Mouse (Mus musculus): ENCODE measurements at regions not wholly inside any gene's neighbourhood (a gene's known extent, or its start where the extent isn't known, plus 50 kb on each side); places are given as distances from the start of the nearest gene placed in this dataset.

- POLR2A ChIA-PET, result no interaction called here
- peak; percentile 69 for ATAC-seq
Observed at GRCm38 (mm10) chr16:37725745-37726144, 50.9 kb upstream of the Fstl1 start.

GRCm38 (mm10) chr16:37715173-37715572 is 60.9 kb upstream of the Ndufb4 start:
- ATAC-seq (no peak), DNase-seq (ENCODE audit: low read depth, low spot score) (no peak)
- CTCF ChIA-PET, result interaction anchor here (1.0 kb wide), 1 partner anchor 44 kb away, joined by 3 read pairs; no protein-coding TSS in a partner anchor
- POLR2A ChIA-PET, result no interaction called here
- H3K27me3 ChIP-seq, result no peaks in the 10 kb centered on the region
- in situ Hi-C loops (cut with MboI; ENCODE audit: low pct_unique_long_range_greater_than_20kb), result no loop called here
- TF ChIP-seq CTCF (IDR thresholded peaks at IDR 0.05), result no peak

More at GRCm38 (mm10) chr16:37725745-37726144, 50.9 kb upstream of the Fstl1 start:
- in situ Hi-C loops (cut with MboI; ENCODE audit: low pct_unique_long_range_greater_than_20kb), result no loop called here
- CTCF ChIA-PET, result no interaction called here
- no peak for TF ChIP-seq CTCF (IDR thresholded peaks at IDR 0.05)
- no peaks in the 10 kb centered on the region for H3K27me3 ChIP-seq
- no peak for DNase-seq (ENCODE audit: low read depth, low spot score)

- no peak for ATAC-seq
- no peak for DNase-seq (ENCODE audit: low read depth, low spot score)
- H3K27me3 ChIP-seq, result no peaks in the 10 kb centered on the region
- no peak for TF ChIP-seq CTCF (IDR thresholded peaks at IDR 0.05)
- in situ Hi-C loops (cut with MboI; ENCODE audit: low pct_unique_long_range_greater_than_20kb), result no loop called here
- POLR2A ChIA-PET, result no interaction called here
- CTCF ChIA-PET, result no interaction called here
Observed at GRCm38 (mm10) chr16:37714276-37714675, 60.0 kb upstream of the Ndufb4 start.

- TF ChIP-seq CTCF (IDR thresholded peaks at IDR 0.05), result no peak
- POLR2A ChIA-PET, result no interaction called here
- CTCF ChIA-PET, result no interaction called here
- in situ Hi-C loops (cut with MboI; ENCODE audit: low pct_unique_long_range_greater_than_20kb), result no loop called here
- DNase-seq (ENCODE audit: low read depth, low spot score) (no peak), ATAC-seq (no peak)
- no peaks in the 10 kb centered on the region for H3K27me3 ChIP-seq
Observed at GRCm38 (mm10) chr16:37706242-37706923, 52.1 kb upstream of the Ndufb4 start.

- DNase-seq (ENCODE audit: low read depth, low spot score), result no peak
Observed at GRCm38 (mm10) chr16:37705209-37705608, 51.0 kb upstream of the Ndufb4 start.

GRCm38 (mm10) chr16:37704461-37705155 is 50.4 kb upstream of the Ndufb4 start:
- ChIA-PET CTCF (interaction anchor here (0.9 to 1.8 kb wide), 4 partner anchors 13 to 79 kb away, joined by 3 to 4 read pairs (median 3); no protein-coding TSS in a partner anchor), POLR2A (no interaction called here)
- TF ChIP-seq CTCF (IDR thresholded peaks at IDR 0.05), result no peak
- H3K27me3 ChIP-seq, result no peaks in the 10 kb centered on the region
- in situ Hi-C loops (cut with MboI; ENCODE audit: low pct_unique_long_range_greater_than_20kb), result no loop called here
- ATAC-seq, result peak; percentile 69
- DNase-seq (ENCODE audit: low read depth, low spot score), result no peak

More at GRCm38 (mm10) chr16:37705209-37705608, 51.0 kb upstream of the Ndufb4 start:
- no peaks in the 10 kb centered on the region for H3K27me3 ChIP-seq
- CTCF ChIA-PET, result interaction anchor here (0.9 to 1.8 kb wide), 3 partner anchors 14 to 22 kb away, joined by 3 to 4 read pairs (median 3); no protein-coding TSS in a partner anchor
- in situ Hi-C loops (cut with MboI; ENCODE audit: low pct_unique_long_range_greater_than_20kb), result no loop called here
- no peak for TF ChIP-seq CTCF (IDR thresholded peaks at IDR 0.05)
- POLR2A ChIA-PET, result no interaction called here
- ATAC-seq, result no peak
